In the genomic region with DNA sequence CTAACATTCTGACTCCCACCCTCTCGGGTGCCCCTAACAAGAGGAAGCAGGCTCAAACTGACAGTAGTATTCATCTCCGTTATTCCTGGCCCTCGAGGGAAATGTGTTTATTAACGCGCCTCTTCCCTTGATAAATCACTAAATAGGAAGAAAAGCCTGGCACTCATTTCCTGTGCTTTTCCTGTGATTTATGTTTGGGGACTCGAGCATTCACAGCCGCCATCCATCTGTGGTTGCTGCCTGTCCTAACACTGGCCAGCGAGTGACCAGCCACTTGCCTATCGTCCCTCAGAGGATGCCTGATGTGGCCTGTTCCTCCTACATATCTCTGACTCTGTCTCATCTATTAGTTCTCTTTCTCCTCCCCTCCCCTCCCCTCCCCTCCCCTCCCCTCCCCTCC, we compare ENCODE assay signal across 26 mouse cellular contexts.
DNase-seq lines count a peak whose midpoint lies in the region; ATAC-seq lines count a peak whose summit lies in the region.
"Had no signal": no experiment of that assay in that cellular context is flagged by ENCODE, and none has a peak within 500 bp of the region (broad histone marks: within the 10 kb centered on the region; RNA-seq: fewer than 3 reads in every experiment).

No protein-coding gene starts in this region.

- no peak overlapping the region for H3K4me2 ChIP-seq in neural tube, embryonic 12.5 days (replicated peaks)
- H3K4me2 ChIP-seq in neural tube, embryonic 15.5 days, result no peak overlapping the region
- H3K4me2 ChIP-seq: embryonic facial prominence, embryonic 12.5 days; heart, embryonic 11.5 days; limb, embryonic 15.5 days; liver, embryonic 15.5 days; midbrain, embryonic 12.5 days had no signal

- WGBS in neural tube, embryonic 12.5 days, result 51% methylated on average over 9 of the region's 9 CpGs
- 34% methylated on average over 9 of the region's 9 CpGs for WGBS in neural tube, embryonic 15.5 days

- H3K36me3 ChIP-seq in neural tube, embryonic 12.5 days, result peaks cover 26% of the 10 kb centered on the region
- no peaks in the 10 kb centered on the region for H3K36me3 ChIP-seq in neural tube, embryonic 15.5 days
- H3K36me3 ChIP-seq: G1E; liver, embryonic 15.5 days had no signal

- no peak overlapping the region for H3K27ac ChIP-seq in neural tube, embryonic 12.5 days
- H3K27ac ChIP-seq in neural tube, embryonic 15.5 days (replicated peaks), result no peak overlapping the region
- H3K27ac ChIP-seq: embryonic facial prominence, embryonic 12.5 days; left cerebral cortex, adult 2 months; limb, embryonic 15.5 days; liver, embryonic 15.5 days; midbrain, embryonic 12.5 days had no signal

- peak; percentile 19 for DNase-seq in kidney, adult 9 months
- no peak for DNase-seq in kidney, adult 18-20 months
- peak; percentile 61 for DNase-seq in kidney, postnatal 14 days
- DNase-seq in ovary, postnatal 14 days (ENCODE audit: low spot score), result no peak
- no peak for DNase-seq in urinary bladder, postnatal 4 days (ENCODE audit: low spot score in 2 of 2)
- DNase-seq: adrenal gland, postnatal 36 days; B cell, adult 2 months; cerebellum, adult 9-10 months; forebrain, postnatal 0 days; gastrocnemius, postnatal 14 days; heart, adult 11 months; left cerebral cortex, postnatal 4 days; lung, postnatal 10 days; right cerebral cortex, postnatal 4 days; thymus, postnatal 25 days had no signal

- ATAC-seq in neural tube, embryonic 12.5 days (ENCODE audit: low FRiP score, low read depth), result 0 out of 2 replicates have a peak, but pooled peaks have one; percentile 22
- no peak for ATAC-seq in neural tube, embryonic 15.5 days (ENCODE audit: low FRiP score)
- ATAC-seq: forebrain, postnatal 0 days; Patski had no signal

- H3K9ac ChIP-seq in neural tube, embryonic 12.5 days, result no peak overlapping the region
- no peak overlapping the region for H3K9ac ChIP-seq in neural tube, embryonic 15.5 days (replicated peaks)
- H3K9ac ChIP-seq: embryonic facial prominence, embryonic 12.5 days; forebrain, postnatal 0 days; limb, embryonic 15.5 days; liver, embryonic 15.5 days; midbrain, embryonic 12.5 days had no signal

- H3K4me3 ChIP-seq in neural tube, embryonic 12.5 days, result no peak overlapping the region
- H3K4me3 ChIP-seq in neural tube, embryonic 15.5 days (replicated peaks), result no peak overlapping the region
- H3K4me3 ChIP-seq: embryonic facial prominence, embryonic 12.5 days; left cerebral cortex, adult 2 months; limb, embryonic 15.5 days; liver, embryonic 15.5 days; midbrain, embryonic 12.5 days had no signal

- H3K9me3 ChIP-seq in neural tube, embryonic 12.5 days, result no peaks in the 10 kb centered on the region
- H3K9me3 ChIP-seq in neural tube, embryonic 15.5 days (replicated peaks), result no peaks in the 10 kb centered on the region
- H3K9me3 ChIP-seq: embryonic facial prominence, embryonic 12.5 days; limb, embryonic 15.5 days; liver, embryonic 15.5 days; midbrain, embryonic 12.5 days had no signal

- H3K4me1 ChIP-seq in neural tube, embryonic 12.5 days, result peaks cover 11% of the 10 kb centered on the region
- peaks cover 5% of the 10 kb centered on the region for H3K4me1 ChIP-seq in neural tube, embryonic 15.5 days
- H3K4me1 ChIP-seq: embryonic facial prominence, embryonic 12.5 days; limb, embryonic 15.5 days; liver, embryonic 15.5 days; midbrain, embryonic 12.5 days had no signal

- no peaks in the 10 kb centered on the region for H3K27me3 ChIP-seq in neural tube, embryonic 12.5 days (replicated peaks)
- no peaks in the 10 kb centered on the region for H3K27me3 ChIP-seq in neural tube, embryonic 15.5 days (replicated peaks)
- H3K27me3 ChIP-seq: CH12.LX; embryonic facial prominence, embryonic 12.5 days; limb, embryonic 15.5 days; liver, embryonic 15.5 days; midbrain, embryonic 12.5 days; Patski had no signal

Comparison
In these comparisons a context has a peak if more than half of its experiments do, and no peak if none do; other contexts are left out.
1. DNase-seq: peak in kidney, adult 9 months (single experiment) and kidney, postnatal 14 days (single experiment); none in kidney, adult 18-20 months (single experiment), ovary, postnatal 14 days (single experiment) and urinary bladder, postnatal 4 days (0 of 2).